Mouse (Mus musculus) embryo, embryonic 11.5 days (tissue): ENCODE data around the gene Fgf4.

Experiments used
- DNase-seq: peaks from one replicate; pipeline ENCODE4 v3.0.0-alpha.2; 2012; ENCODE audit warnings: low read depth, low spot score

Gene Fgf4

DNA sequence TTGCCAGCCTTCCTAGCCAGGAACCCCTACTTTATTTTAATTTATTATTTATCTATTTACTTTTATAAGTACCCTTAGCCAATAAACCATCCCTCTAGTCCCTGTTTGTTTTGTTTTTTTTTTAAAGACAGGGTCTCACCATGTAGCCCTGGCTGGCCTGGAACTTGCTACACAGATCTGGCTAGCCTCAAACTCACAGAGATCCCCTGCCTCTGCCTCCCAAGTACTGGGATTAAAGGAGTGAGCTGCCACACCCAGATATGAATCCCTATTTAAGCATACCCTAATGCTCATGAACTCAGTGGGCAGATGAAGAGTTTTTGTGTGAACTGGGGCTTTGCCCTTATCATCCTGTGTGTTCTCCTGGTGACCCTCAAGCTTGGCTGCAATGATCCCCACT lies at the start of gene Fgf4:
Fgf4 (plus strand) TSS at position 301 of the 400 bp plus-strand sequence.
- DNase-seq: no peak

- no peak for DNase-seq
These were observed 48.7 kb upstream of the Fgf4 start for GRCm38 (mm10) chr7:144798471-144798870.

- DNase-seq: no peak
These were observed 40.1 kb upstream of the Fgf4 start for GRCm38 (mm10) chr7:144807036-144807435.

DNA sequence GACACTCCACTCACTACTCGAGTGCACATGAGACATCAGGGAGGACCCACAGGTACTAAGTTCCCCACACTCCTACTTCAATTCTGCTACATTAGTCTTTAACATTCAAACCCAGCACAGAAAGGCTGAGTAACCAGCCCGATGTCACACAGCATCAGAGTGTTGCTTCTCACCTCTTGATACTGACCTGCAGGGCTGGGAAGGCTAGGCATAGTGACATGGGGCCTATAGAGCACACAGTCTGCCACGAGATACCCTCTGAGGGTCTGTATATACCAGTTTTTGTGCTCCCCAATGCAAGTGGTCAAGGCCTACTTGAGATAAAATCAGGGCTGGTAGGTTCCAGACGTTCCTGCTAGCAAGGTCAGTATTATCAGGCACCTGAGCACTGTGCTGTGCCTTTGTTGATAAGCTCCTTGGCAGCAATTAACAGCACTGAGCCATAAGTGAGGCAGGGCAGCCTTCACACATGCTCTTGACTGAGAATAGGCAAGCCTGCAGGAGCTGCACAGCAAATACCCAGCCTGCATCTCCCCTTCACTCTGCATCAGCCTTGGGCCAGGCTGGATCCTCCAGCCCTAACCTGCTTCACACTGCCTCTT lies 39.1 kb upstream of the Fgf4 start:
- no peak for DNase-seq

- DNase-seq: peak; percentile 23
These were observed 35.6 kb upstream of the Fgf4 start for GRCm38 (mm10) chr7:144811521-144811920.

GRCm38 (mm10) chr7:144821901-144822300 lies 25.3 kb upstream of the Fgf4 start:
- DNase-seq: no peak

GRCm38 (mm10) chr7:144823988-144824387 lies 23.2 kb upstream of the Fgf4 start:
- no peak for DNase-seq

- no peak for DNase-seq
These were observed 18.8 kb upstream of the Fgf4 start for GRCm38 (mm10) chr7:144828369-144828768.

GRCm38 (mm10) chr7:144837891-144838488 lies 9.2 kb upstream of the Fgf4 start, which contains the start of gene Fgf3:
Gene Fgf3 (plus strand): TSS chr7:144838083.
- no peak for DNase-seq

- DNase-seq: peak; percentile 14
These were observed 8.4 kb upstream of the Fgf4 start for GRCm38 (mm10) chr7:144838522-144839503.

- no peak for DNase-seq
These were observed 1.0 kb upstream of the Fgf4 start for GRCm38 (mm10) chr7:144846158-144846557.

- no peak for DNase-seq
These were observed 4.2 kb downstream of the Fgf4 start for GRCm38 (mm10) chr7:144851321-144851720.

DNA sequence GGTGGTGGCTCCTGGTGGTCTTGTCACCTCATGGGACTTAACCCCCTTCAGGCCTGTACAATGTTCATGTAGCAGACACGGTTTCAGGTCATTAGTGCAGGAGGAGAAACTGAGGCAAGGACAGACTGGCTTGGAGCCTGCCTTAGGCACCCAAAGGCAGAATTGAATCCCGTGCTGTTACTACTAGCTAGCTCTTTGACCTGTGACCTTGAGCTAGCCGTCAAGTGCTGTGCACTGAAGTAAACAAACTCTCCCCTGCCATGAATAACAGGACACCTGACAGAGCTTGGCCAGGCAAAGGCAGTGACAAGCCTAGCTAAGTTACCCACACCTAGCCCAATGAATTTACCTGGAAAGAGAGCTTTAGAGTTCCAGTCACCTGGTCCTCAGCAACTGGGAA lies 7.8 kb downstream of the Fgf4 start:
- DNase-seq: no peak

DNA sequence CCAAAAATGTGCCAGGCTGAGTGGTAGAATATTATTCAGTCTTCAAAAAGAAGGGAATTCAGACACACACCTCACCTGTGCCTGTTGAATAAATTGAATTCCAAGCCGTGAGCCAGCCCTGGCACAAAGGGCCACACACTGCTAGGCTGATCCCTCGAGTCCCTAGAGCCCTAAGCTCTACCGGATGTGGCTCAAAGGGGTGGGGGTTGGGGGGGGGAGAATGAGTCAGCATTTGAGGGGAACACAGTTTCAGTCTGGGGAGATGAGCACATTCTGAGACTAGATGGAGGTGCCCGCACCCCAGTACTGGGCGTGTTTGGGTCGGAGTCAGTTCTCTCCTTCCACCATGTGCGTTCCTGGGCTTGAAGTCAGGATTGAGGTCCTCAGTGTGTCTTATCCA lies 10.0 kb downstream of the Fgf4 start:
- no peak for DNase-seq

DNA sequence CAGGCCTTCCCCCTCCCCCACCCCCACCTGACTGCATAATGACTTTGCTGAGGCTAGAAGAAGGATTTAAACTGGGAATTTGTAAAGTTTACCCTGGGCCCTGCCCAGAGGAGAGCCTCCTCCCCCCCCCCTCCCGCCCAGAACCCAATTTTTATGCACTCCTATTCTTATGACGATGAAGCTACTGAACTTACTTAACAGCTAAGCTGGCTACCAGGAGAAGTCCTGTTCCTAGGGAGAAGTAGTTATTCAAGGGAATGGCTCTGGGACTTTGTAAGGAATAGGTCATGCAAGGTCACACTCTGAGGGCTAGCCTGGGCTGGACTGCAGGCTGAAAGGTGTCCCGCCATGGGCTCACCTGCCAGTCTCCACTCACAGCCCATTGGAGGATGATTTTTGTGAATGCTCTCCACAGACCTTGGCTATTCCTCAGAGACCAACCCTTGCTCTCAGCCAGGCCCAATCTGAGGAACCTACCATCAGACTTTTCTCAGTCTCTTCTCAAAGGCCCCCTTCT lies 10.7 kb downstream of the Fgf4 start:
- DNase-seq: no peak

DNA sequence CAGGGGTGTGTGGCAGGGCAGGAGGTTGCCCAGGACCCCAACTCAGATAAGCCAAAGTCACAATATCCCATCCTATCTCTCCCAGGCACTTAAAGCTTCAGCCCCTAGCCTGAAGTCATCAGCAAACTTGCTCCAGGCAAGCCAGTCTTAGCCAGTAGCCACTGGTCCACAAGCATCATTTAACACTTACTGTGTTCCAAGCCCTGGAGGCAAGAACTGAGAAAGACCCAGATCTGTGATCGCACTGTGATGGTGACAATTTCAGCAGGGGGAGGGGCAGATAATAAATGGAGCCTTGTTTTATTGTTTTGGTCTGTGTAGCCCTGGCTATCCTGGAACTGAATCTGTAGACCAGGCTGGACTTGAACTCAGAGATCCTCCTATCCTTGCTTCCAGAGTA lies 11.5 kb downstream of the Fgf4 start:
- DNase-seq: no peak

DNA sequence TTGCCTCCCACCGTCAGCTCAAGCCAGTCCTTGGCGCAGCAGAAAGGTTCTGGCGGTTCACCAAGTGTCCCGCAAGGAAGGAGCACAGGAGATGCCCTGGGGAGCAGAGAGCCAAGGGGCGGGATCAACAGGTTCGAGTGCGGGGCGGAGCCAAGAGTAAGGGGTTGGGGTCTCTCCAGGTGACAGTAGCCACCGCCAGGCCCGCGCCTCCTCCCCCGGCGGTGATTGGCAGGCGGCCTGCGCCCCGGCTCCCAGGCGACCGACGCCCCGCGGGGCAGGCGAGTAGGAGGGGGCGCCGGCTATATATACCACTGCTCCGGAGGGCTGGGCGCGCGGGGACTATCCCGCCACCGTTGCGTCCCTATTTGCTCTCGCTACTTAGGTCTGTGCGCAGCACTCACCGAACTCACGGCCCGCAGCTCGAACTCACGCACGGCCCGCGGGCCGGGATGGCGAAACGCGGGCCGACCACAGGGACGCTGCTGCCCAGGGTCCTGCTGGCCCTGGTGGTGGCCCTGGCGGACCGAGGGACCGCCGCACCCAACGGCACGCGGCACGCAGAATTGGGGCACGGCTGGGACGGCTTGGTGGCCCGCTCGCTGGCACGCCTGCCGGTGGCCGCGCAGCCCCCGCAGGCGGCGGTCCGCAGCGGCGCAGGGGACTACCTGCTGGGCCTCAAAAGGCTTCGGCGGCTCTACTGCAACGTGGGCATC lies 14.0 kb downstream of the Fgf4 start:
- DNase-seq: no peak

DNA sequence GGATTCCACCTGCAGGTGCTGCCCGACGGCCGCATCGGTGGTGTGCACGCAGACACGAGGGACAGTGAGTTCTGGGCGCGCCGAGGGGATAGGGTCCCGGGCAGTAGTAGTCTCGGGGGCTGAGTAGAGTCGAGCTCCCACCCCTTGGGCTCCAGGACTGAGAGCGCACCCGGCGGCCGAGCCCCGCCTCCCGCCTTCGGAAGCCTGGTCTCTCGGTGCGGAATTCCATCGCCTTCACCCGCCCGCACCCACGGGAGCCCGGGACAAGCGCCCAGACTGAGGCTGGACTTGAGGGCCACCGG lies 14.6 kb downstream of the Fgf4 start:
- DNase-seq: no peak

DNA sequence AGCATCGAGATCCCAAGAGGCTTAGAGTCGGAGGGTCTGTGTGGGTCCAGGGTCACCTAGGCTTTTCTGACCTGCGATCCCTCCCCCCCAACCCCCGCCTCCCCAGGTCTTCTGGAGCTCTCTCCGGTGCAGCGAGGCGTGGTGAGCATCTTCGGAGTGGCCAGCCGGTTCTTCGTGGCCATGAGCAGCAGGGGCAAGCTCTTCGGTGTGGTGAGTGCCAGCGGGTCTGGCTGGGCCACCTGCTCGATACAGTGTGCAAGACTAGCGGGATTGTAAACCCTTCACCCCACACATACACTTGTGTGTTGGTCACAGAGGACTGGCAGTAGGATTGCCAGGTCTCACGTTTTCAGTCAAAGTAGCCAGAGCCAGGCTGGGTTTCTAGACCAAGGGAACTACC lies 15.0 kb downstream of the Fgf4 start:
- DNase-seq: no peak

GRCm38 (mm10) chr7:144862712-144863111 lies 15.5 kb downstream of the Fgf4 start:
- no peak for DNase-seq

DNA sequence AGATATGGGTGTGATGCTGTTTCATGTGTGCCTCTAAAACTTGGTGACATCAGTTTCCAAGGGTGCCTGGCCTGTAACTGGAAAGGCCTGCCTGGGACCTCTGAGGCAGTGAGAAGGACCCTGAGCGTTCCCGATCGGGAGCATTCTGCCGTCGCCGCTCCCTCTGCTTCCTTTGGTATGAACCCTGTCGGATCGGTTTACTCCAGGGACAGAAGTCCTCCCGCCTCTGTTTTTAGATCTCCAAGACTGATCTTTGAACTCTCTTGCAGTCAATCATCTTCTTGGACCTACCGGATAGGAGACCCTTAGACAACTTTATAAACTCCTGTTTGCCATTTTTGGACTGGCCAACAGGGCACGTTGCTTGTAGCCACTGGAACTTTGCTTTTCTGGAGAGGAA lies 16.0 kb downstream of the Fgf4 start:
- DNase-seq: no peak

DNA sequence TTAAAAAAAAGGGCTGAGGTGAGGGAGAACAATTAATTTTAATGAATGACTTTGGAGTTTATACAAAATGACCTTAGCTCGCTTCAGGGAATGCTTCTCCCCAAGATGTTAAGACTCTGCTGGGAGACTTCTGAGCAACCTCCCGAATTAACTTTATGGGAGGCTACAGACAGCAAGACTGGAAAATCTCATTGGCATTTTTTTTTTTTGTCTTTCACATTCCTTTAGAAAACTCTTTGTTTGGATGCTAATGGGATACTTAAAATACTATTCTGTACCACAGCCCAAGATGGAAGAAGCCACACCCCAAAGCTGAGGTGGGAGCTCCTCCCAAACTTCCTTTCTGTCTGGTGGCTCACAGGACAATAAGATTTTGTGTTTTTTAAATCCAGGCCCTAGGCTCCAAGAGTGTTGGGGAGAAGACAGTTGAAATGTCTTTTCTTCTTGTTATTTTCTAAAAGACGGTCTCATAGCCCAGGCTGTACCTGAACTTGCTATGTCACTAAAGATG lies 17.0 kb downstream of the Fgf4 start:
- no peak for DNase-seq
